Mouse (Mus musculus) frontal cortex, postnatal 36 days (tissue): ENCODE measurements at regions not wholly inside any gene's neighbourhood (a gene's known extent, or its start where the extent isn't known, plus 50 kb on each side); places are given as distances from the start of the nearest gene placed in this dataset.

Source experiments
- DNase-seq, 2 experiments: peaks; one replicate each; pipeline ENCODE4 v3.0.0; 2022; ENCODE audit warnings: low spot score in 2 of 2

DNA sequence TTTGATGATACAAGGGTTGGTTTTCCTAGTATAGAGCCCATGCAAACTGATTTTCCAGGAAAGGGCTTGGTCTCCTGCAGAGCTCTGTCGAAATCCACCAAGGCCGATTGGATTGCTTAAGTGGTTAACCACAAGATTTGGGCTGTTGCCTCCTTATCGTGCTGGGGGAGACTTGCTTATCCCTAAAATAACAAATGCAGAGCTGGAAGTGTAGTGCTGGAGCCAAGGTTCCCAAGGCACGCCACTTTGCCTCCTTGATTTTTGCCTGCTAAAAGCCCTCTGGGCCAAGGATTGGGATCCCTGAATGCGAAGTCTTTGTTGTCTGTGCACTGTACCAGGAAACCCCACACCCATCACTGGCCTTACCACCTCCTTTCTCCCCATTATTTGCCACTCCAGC, 52.8 kb upstream of the Tmem178 start:
- DNase-seq = no peak

DNA sequence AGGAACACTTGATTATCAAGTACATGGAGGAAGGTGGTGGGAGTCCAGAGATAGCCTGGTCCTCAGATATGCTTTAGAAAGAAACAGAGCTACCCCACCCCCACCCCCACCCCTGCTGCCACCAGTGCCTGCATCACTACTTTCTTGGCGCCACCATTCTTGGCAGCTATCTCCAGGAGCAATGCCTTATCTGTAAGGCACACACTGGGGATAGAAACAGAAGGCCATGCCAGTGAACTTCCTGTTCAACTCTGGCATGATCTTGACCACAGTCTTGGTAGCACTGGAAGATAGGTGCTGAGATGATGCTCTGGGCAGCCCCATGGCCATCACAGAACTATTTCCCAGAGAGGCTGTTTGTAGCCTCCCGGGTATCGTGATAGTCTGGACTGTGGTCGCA, 55.3 kb upstream of the Tmem178 start:
- DNase-seq = no peak

DNA sequence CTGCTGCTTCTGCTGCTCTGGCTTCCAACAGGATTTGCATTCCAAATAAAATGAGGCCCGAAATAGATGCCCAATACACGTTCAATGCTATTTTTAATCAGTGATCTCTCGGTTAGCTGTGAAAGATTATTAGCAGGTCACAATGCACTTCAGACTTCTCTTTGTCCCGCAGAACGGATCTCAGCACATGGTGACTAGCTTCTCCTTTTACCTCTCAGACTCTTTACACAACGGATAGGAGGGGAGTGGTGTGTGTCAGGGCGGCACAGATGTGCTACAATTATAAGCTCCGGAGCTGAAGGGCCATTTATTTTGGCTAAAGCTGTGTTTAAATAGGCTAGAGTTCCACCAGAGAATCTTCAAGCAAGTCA, 56.7 kb upstream of the Tmem178 start:
- no peak for DNase-seq

DNA sequence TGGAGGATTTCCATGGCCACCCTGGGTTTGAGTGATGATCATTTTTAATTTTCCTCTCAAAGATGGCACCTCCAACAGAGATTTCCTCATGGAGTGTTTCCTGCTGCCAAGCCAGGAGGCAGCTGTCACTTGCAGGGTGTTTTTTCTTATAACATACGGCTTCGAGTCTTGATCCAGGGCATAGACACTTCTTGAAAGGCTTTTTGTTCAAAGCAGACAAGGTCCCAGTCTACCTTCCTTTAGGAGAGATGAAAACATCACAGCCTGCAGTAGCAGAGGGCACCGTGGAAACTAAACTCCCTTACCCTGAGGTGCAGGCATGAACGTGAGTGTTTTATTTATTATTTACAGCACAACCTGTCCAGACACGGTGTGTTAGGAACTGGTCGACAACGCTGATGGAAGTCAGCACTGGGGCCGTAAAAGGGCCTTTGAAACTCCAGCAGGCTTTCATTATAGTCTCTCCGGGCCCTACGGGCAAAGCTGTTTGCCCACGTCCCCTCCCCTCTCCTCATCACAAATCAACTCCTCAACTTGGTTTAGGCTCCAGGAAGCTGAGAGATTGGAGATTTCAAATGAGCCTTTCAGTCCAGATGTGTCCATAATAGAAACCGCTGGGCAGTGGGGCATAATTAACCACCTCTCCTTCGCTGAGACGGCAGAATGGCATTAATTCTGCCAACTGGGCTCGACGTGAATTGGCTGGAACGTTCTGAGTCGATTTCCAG, 57.2 kb upstream of the Tmem178 start:
- peak in 1 of 2 experiments; percentile 16 for DNase-seq

DNA sequence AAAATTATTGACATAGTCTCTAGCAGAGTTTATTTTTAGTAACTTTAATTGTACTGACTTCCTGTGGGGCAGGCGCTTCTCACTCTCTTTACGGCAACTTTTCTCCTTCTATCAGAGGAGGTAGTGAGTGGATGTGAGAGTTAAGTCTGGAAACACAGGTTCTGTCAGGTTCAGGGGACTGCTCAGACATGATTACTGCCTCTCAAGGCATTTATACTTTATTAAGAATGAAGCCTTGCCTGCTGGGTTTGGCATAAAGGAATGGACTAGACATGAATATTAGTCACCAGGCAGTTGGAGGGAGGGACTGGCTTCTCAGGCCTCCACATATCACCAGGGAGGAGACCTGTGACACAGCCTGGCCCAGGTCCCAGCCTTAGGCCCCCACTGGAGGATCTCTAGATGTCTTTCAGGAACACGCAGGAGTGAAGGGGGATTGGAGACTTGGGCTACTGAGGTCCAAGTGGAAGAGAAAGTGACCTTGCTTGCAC, 58.2 kb upstream of the Tmem178 start:
- DNase-seq = no peak

DNA sequence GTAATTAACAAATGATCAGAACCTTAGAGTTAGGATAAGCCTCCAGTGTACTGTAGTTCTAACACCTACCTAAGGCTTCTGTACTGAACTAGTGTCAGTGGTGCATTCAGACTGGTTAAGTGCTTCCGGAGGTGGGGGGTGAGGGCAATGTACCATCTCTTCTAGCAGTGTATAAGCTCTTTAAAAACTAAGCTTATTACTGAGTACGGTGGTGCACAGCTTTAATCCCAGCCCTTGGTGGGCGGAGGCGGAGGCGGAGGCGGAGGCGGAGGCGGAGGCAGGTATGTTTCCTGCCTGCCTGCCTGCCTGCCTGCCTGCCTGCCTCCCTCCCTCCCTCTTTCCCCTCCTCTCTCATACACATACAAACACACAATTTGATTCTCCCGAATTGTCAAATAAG, 58.7 kb upstream of the Tmem178 start:
- no peak for DNase-seq

DNA sequence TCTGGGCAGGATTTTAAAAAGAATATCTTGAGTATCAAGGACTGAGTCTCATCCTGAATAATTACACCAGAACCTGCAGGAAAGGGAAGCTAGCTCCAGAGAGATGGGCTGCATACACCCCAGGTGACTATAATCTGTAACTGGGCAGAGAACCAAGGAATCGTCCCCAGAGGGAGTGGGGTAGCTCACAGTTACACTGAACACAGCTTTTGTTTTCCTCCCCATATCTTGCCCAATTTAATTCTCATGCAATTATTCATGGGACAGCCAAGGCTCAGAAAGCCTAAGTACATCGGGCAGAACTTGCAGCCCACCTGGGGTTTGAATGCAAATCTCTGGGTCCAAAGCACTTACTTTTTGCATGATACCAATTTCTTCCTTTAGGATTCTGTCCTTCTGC, 59.5 kb upstream of the Tmem178 start:
- no peak for DNase-seq

DNA sequence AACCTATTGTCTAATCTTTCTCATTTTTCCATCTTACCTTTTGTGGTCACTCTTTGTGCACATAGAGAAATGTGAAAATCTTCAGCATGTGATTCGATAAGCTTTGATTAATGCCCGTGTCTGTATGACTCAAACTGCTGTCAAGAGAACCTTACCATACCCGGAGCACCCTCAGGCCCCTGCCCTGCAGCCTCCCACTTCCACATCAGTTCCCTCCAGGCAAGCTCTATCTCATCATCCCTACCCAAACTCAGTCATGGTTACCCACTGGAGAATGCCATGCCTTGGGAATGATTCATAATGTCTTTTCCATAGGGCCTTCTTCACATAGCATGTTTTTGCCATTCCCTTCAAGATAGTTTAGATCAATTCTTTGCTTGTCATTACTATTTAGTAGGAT, 62.0 kb upstream of the Tmem178 start:
- DNase-seq = no peak

GRCm38 (mm10) chr17:80880325-80880724, 64.1 kb upstream of the Tmem178 start:
- DNase-seq = no peak

DNA sequence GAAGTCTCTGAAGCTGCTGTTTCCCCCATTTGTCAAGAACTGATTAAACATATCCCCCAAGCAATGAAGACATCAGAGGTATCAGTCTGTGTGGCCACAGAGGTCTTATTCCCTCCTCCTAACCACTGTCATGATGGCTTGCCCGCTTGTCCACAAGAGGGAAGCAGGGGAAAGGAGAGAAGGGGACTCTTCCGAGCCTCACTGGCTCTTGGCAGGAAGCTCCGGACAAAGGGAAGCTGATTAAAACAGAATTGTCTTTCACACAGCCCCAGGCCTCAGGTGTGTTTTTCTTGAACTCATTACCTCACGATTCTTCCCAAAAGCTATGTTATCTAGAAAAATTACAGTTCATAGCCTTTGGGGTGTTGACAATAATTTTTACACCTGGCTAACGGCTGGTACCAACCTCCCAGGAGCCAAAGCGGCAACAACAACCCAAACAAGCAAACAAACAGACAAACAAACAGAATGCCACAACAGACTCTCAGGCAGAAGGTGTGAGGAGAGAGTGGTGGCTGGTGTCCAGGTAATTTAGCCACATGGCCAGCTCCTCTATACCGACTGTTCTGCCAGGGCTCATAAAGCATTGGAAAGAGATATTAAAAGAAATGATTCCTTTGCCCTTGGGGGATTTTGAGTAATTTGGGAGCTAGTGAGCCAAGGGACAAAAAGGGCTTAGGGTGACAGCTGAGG, 68.9 kb upstream of the Tmem178 start:
- DNase-seq = no peak

DNA sequence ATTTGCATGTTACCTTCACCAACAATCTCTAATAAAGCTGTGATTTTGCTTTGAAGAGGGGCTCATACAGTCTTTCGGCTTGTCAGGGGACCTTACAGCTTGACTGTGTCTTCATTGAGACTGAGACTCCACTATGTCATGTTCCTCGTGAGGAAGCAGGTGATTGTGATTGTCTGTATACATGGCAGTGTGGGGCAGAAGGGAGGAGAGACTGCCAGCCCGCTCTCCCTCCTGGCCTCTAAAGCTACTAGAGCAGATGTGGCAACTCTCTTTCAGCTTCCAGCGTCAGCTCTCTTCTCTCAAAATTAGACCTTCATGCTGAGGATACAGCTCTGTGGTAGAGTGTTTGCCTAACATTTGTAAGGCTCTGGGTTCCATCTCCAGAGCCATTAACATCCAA, 73.5 kb upstream of the Tmem178 start:
- no peak for DNase-seq

GRCm38 (mm10) chr17:80862338-80862737, 82.1 kb upstream of the Tmem178 start:
- DNase-seq = no peak

GRCm38 (mm10) chr17:80846996-80847810, 97.2 kb upstream of the Tmem178 start:
- DNase-seq = no peak

GRCm38 (mm10) chr17:80845349-80845748, 99.1 kb upstream of the Tmem178 start:
- peak; percentile 21 to 40 for DNase-seq

- DNase-seq = no peak
These were observed 102.5 kb upstream of the Tmem178 start for GRCm38 (mm10) chr17:80841903-80842302.

- no peak for DNase-seq
These were observed 103.5 kb upstream of the Tmem178 start for GRCm38 (mm10) chr17:80840896-80841295.

DNA sequence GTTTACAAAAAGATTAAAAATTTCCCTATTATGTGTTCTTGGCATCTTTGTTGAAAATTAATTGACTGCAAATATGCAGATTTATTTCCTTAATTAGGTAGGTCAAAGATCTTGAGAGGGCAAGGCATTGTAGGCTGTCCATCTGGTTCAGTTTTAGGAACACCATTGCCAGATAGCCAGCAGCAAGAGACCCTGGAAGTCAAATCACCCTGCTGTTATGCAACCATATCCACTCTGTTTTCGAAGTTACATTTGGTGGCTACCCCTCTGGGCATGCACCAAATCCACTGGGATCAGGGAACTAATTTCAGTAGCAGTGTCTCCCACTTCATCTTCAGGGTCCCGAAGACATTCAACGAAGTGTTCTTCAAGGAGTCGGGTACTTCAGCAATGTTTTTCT, 104.0 kb upstream of the Tmem178 start:
- DNase-seq = no peak

DNA sequence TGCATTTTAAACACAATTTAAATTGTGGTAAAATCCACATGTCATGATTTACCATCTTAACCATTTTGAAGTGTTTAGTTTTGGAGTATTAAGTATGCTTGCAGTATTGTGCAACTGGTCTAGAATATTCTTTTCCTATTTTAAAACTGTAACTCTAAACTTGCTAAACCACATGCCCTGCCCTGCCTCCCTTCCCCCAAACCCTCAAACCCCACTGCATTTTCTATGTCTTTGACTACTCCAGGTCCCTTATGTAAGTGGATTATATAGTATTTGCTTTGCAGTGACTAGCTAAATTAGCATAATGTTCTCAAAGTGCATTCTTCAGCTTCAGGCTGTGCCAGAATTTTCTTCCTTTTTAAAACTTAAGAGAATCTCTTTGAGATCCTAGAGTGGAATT, 106.4 kb upstream of the Map4k3 start:
- peak in 1 of 2 experiments; percentile 38 for DNase-seq

GRCm38 (mm10) chr17:80834176-80834517, 105.9 kb upstream of the Map4k3 start:
- DNase-seq = no peak

DNA sequence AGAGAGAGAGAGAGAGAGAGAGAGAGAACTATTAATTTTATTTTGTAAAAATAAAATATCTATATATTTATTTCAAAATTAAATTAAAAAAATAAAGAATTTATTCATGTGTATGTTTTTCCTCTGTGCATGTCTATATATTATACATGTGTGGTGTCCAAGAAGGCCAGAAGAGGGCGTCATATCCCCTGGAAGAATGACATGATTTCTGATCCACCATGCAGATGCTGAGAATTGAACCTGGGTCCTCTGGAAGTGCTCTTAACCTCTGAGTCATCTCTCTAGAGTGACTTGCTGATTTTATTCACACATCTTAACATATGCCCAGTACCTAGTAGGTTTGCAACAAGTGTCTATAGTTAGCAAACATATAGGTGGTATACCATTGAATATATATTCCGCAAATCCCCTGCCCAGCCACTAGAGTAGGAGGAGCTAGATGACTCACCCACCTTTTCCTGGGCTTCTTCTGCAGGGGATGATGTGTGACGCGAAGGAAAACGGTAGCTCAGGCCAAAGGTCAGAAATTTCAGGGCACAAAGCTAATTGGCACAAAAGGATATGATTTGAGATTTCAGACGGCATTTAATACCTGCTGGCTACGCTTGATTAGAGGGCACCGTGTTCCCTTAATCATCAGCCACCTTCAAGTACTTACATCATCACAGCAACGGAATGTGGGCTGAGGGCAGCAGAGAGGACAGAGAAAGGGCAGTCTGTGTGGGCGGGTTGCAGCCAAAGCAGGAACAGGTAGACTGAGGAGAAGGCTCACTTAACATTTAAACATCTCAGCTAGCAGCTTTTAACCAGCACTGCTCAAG, 105.3 kb upstream of the Map4k3 start:
- DNase-seq = no peak

DNA sequence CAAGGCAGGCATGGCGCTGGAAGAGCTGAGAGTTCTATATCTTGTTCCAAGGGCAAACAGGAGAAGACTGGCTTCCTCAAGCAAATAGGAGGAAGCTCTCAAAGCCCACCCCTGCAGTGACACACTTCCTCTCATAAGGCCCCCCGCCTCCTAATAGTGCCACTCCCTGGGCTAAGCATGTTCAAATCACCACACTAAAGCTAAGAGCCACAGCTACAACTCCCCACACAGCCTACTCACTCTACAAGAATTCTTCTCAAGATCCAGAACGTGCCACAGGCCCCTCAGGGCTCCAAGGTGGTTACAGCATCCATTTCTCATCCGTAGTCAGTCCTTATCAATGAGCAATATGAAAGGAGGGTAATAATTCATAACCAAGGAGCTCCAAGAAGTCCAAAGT, 103.4 kb upstream of the Map4k3 start:
- no peak for DNase-seq

DNA sequence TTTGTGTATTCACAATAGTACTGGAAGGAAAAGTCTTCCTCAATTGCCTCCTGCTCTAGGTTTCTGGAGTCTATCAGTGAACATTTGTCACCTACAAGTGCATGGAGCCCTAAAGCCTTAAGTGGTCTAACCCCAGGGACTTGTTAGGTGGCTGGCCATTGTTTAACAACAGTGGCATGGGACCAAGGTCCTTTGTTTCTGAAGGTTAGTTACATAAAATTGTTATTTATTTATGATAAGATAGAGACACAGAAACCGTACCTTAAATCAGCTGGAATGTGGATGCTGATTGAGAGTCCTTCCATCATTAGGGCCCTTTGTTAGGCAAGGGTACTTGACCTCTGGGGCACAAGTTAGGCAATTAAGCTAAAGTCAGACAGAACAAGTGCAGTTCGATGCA, 99.6 kb upstream of the Map4k3 start:
- no peak for DNase-seq
